ENCODE assay signal across 22 mouse cellular contexts in genomic region chr10:39678199-39678791, GRCm38 (mm10). TPM values are rescaled to one million over a fixed set of nuclear protein-coding genes. Genes with fewer than 3 reads are reported as not detected.
DNase-seq lines count a peak whose midpoint lies in the region; ATAC-seq and TF ChIP-seq lines count a peak whose summit lies in the region.
"Had no signal": no experiment of that assay in that cellular context is flagged by ENCODE, and none has a peak within 500 bp of the region (broad histone marks: within the 10 kb centered on the region; RNA-seq: fewer than 3 reads in every experiment).

No protein-coding gene starts in this region.

- no peak overlapping the region for H3K4me2 ChIP-seq in intestine, postnatal 0 days (replicated peaks; ENCODE audit: low read depth)
- H3K4me2 ChIP-seq in stomach, embryonic 14.5 days (replicated peaks; ENCODE audit: low read depth, low read length): no peak overlapping the region
- no peak overlapping the region for H3K4me2 ChIP-seq in stomach, embryonic 16.5 days (ENCODE audit: low read depth, low read length)
- H3K4me2 ChIP-seq: embryonic facial prominence, embryonic 13.5 days; embryonic facial prominence, embryonic 15.5 days; forebrain, embryonic 12.5 days had no signal

- no peaks in the 10 kb centered on the region for H3K27me3 ChIP-seq in intestine, postnatal 0 days (replicated peaks; ENCODE audit: control insufficient read depth, insufficient read depth, low read length)
- H3K27me3 ChIP-seq in stomach, embryonic 14.5 days (ENCODE audit: control insufficient read depth, insufficient read depth, low read length): no peaks in the 10 kb centered on the region
- H3K27me3 ChIP-seq in stomach, embryonic 16.5 days (ENCODE audit: control insufficient read depth, insufficient read depth, low read length): no peaks in the 10 kb centered on the region
- H3K27me3 ChIP-seq: embryonic facial prominence, embryonic 13.5 days; embryonic facial prominence, embryonic 15.5 days; forebrain, embryonic 12.5 days had no signal

- ATAC-seq in intestine, postnatal 0 days: peak; percentile 53; the same call in 1 of the 2 replicates
- ATAC-seq in stomach, embryonic 14.5 days (ENCODE audit: insufficient number of reproducible peaks, insufficient read depth, low FRiP score, low read depth): peak; percentile 77
- ATAC-seq in stomach, embryonic 16.5 days (ENCODE audit: insufficient read depth, low FRiP score): peak; percentile 84
- ATAC-seq in activated CD4-positive, CD25-positive, alpha-beta regulatory T cell, adult 4 months: no peak
- ATAC-seq: forebrain, embryonic 14.5 days; forebrain, embryonic 16.5 days had no signal

- no peak for TF ChIP-seq CTCF in intestine, postnatal 0 days (IDR thresholded peaks at IDR 0.05; ENCODE audit: low read depth)

- 54% methylated on average over 4 of the region's 4 CpGs for WGBS in intestine, postnatal 0 days
- WGBS in stomach, embryonic 14.5 days: 67% methylated on average over 4 of the region's 4 CpGs
- WGBS in stomach, embryonic 16.5 days: 55% methylated on average over 4 of the region's 4 CpGs

- DNase-seq in retina, postnatal 1 day: no peak
- no peak for DNase-seq in adrenal gland, postnatal 10 days
- DNase-seq: adrenal gland, adult 8-10 months; adrenal gland, postnatal 25 days; cerebellum, adult 11 months; cerebellum, adult 18-20 months; cerebellum, adult 8-10 months; cerebellum, adult 9-11 months; cerebellum, postnatal 14 days; cerebellum, postnatal 36 days; embryo, embryonic 11 days had no signal

- H3K4me3 ChIP-seq in intestine, postnatal 0 days (ENCODE audit: low read depth, low read length): no peak overlapping the region
- no peak overlapping the region for H3K4me3 ChIP-seq in stomach, embryonic 14.5 days (ENCODE audit: low read depth, low read length)
- H3K4me3 ChIP-seq in stomach, embryonic 16.5 days (replicated peaks; ENCODE audit: low read length): no peak overlapping the region
- H3K4me3 ChIP-seq: embryonic facial prominence, embryonic 13.5 days; embryonic facial prominence, embryonic 15.5 days; erythroblast, embryonic 14.5 days; forebrain, embryonic 10.5 days; forebrain, embryonic 12.5 days had no signal

- no peak overlapping the region for H3K27ac ChIP-seq in intestine, postnatal 0 days (ENCODE audit: low read depth, low read length)
- H3K27ac ChIP-seq in stomach, embryonic 14.5 days (ENCODE audit: low read length): peak overlapping the region; percentile 56; the same call in 1 of the 2 replicates
- peak overlapping the region; percentile 65 for H3K27ac ChIP-seq in stomach, embryonic 16.5 days (ENCODE audit: low read length)
- H3K27ac ChIP-seq: embryonic facial prominence, embryonic 13.5 days; embryonic facial prominence, embryonic 15.5 days; forebrain, embryonic 10.5 days; forebrain, embryonic 12.5 days had no signal

- no peaks in the 10 kb centered on the region for H3K9me3 ChIP-seq in intestine, postnatal 0 days (ENCODE audit: control insufficient read depth)
- H3K9me3 ChIP-seq in stomach, embryonic 14.5 days (ENCODE audit: control insufficient read depth, low read depth, low read length): no peaks in the 10 kb centered on the region
- no peaks in the 10 kb centered on the region for H3K9me3 ChIP-seq in stomach, embryonic 16.5 days (replicated peaks; ENCODE audit: control insufficient read depth, low read length)
- H3K9me3 ChIP-seq: embryonic facial prominence, embryonic 13.5 days; embryonic facial prominence, embryonic 15.5 days; forebrain, embryonic 10.5 days; forebrain, embryonic 12.5 days had no signal

- H3K4me1 ChIP-seq in intestine, postnatal 0 days (replicated peaks; ENCODE audit: control insufficient read depth, insufficient read depth, low read length): no peaks in the 10 kb centered on the region
- peaks cover 13% of the 10 kb centered on the region for H3K4me1 ChIP-seq in stomach, embryonic 14.5 days (ENCODE audit: control insufficient read depth, insufficient read depth, low read length)
- peaks cover 6% of the 10 kb centered on the region for H3K4me1 ChIP-seq in stomach, embryonic 16.5 days (ENCODE audit: control insufficient read depth, insufficient read depth, low read length)

- no peaks in the 10 kb centered on the region; the same call in 1 of the 2 replicates for H3K36me3 ChIP-seq in intestine, postnatal 0 days (ENCODE audit: control insufficient read depth, insufficient read depth)
- H3K36me3 ChIP-seq in stomach, embryonic 14.5 days (ENCODE audit: control insufficient read depth, insufficient read depth, low read length): no peaks in the 10 kb centered on the region
- no peaks in the 10 kb centered on the region for H3K36me3 ChIP-seq in stomach, embryonic 16.5 days (ENCODE audit: control insufficient read depth, insufficient read depth, low read length)
- H3K36me3 ChIP-seq: embryonic facial prominence, embryonic 15.5 days had no signal

- H3K9ac ChIP-seq in intestine, postnatal 0 days (ENCODE audit: low read depth, low read length): no peak overlapping the region
- no peak overlapping the region for H3K9ac ChIP-seq in stomach, embryonic 14.5 days (replicated peaks; ENCODE audit: low read depth, low read length)
- no peak overlapping the region for H3K9ac ChIP-seq in stomach, embryonic 16.5 days (ENCODE audit: low read length)
- H3K9ac ChIP-seq: embryonic facial prominence, embryonic 13.5 days; embryonic facial prominence, embryonic 15.5 days; forebrain, embryonic 12.5 days had no signal

RNA-seq across cellular contexts. Expression of gene Rev3l, which starts 53.6 kb away (rescaled TPM):
- polyA plus RNA-seq in intestine, postnatal 0 days (2015; fragmentation: Nextera tagmentation; extraction: Ambion mirVana): 7.0 TPM in 2 replicates
- polyA plus RNA-seq in stomach, embryonic 14.5 days (2014; fragmentation: Nextera tagmentation; extraction: Ambion mirVana): 43.7 and 45.0 TPM in 2 replicates
- polyA plus RNA-seq in stomach, embryonic 16.5 days (2015; fragmentation: Nextera tagmentation; extraction: Ambion mirVana): 18.2 and 21.2 TPM in 2 replicates
- total RNA-seq in adrenal gland, postnatal 10 days (2021): 10 to 100 TPM; 24.7 to 36.4 TPM
- 10 to 100 TPM; 12.1 to 15.8 TPM for polyA plus RNA-seq in activated CD4-positive, CD25-positive, alpha-beta regulatory T cell, adult 4 months (2017; shearing (Covaris generic))
